In genomic region chr4:154854676-154855345, GRCm38 (mm10) we compare ENCODE assay signal across 9 mouse cellular contexts. TPM values are rescaled to one million over a fixed set of nuclear protein-coding genes. Genes with fewer than 3 reads are reported as not detected.
DNase-seq lines count a peak whose midpoint lies in the region; ATAC-seq and TF ChIP-seq lines count a peak whose summit lies in the region.
"Had no signal": no experiment of that assay in that cellular context is flagged by ENCODE, and none has a peak within 500 bp of the region (broad histone marks: within the 10 kb centered on the region; RNA-seq: fewer than 3 reads in every experiment).

No protein-coding gene starts in this region.

- H3K27ac ChIP-seq in kidney, postnatal 0 days = no peak overlapping the region
- H3K27ac ChIP-seq in hindbrain, embryonic 13.5 days = no peak overlapping the region
- H3K27ac ChIP-seq in liver, postnatal 0 days (ENCODE audit: low read depth) = no peak overlapping the region
- H3K27ac ChIP-seq in liver, embryonic 12.5 days = no peak overlapping the region

- H3K4me1 ChIP-seq in kidney, postnatal 0 days (replicated peaks; ENCODE audit: insufficient read depth, low read length) = peaks cover 4% of the 10 kb centered on the region; the same call in 1 of the 2 replicates
- peaks cover 14% of the 10 kb centered on the region for H3K4me1 ChIP-seq in hindbrain, embryonic 13.5 days (replicated peaks)
- H3K4me1 ChIP-seq in liver, postnatal 0 days (ENCODE audit: insufficient read depth) = no peaks in the 10 kb centered on the region
- H3K4me1 ChIP-seq in liver, embryonic 12.5 days = peaks cover 9% of the 10 kb centered on the region; the same call in 1 of the 2 replicates

- 0 out of 2 replicates have a peak, but pooled peaks have one; percentile 25 for ATAC-seq in kidney, postnatal 0 days (replicated peaks; ENCODE audit: low FRiP score, low read depth)
- peak; percentile 55 for ATAC-seq in common myeloid progenitor, adult 5-6 weeks (replicated peaks; ENCODE audit: low read depth, poor library complexity, severe bottlenecking)
- ATAC-seq in hindbrain, embryonic 13.5 days (ENCODE audit: low FRiP score) = no peak
- no peak for ATAC-seq in liver, postnatal 0 days
- ATAC-seq in liver, embryonic 12.5 days = no peak

- peaks cover 30% of the 10 kb centered on the region for H3K27me3 ChIP-seq in kidney, postnatal 0 days (ENCODE audit: insufficient read depth, low read length)
- H3K27me3 ChIP-seq in hindbrain, embryonic 13.5 days = peaks cover 42% of the 10 kb centered on the region
- peaks cover 44% of the 10 kb centered on the region for H3K27me3 ChIP-seq in liver, postnatal 0 days (ENCODE audit: insufficient read depth, low read length)
- peaks cover 63% of the 10 kb centered on the region for H3K27me3 ChIP-seq in liver, embryonic 12.5 days (replicated peaks)

- 52% methylated on average over 12 of the region's 12 CpGs for WGBS in kidney, postnatal 0 days
- 62% methylated on average over 12 of the region's 12 CpGs for WGBS in hindbrain, embryonic 13.5 days
- WGBS in liver, postnatal 0 days (ENCODE audit: insufficient replicate concordance) = 57% methylated on average over 12 of the region's 12 CpGs
- 46% methylated on average over 12 of the region's 12 CpGs for WGBS in liver, embryonic 12.5 days (ENCODE audit: insufficient replicate concordance)

- TF ChIP-seq EP300 in liver, postnatal 0 days (IDR thresholded peaks at IDR 0.05; ENCODE audit: low read depth) = no peak

- no peak overlapping the region for H3K4me3 ChIP-seq in kidney, postnatal 0 days (replicated peaks; ENCODE audit: low read depth, low read length)
- peak overlapping the region; percentile 51; the same call in 1 of the 2 replicates for H3K4me3 ChIP-seq in hindbrain, embryonic 13.5 days
- H3K4me3 ChIP-seq in liver, postnatal 0 days (ENCODE audit: low read depth, low read length) = no peak overlapping the region
- no peak overlapping the region for H3K4me3 ChIP-seq in liver, embryonic 12.5 days

- DNase-seq in kidney, postnatal 0 days (ENCODE audit: low spot score) = peak; percentile 51
- no peak for DNase-seq in kidney, postnatal 25 days
- DNase-seq in naive thymus-derived CD4-positive, alpha-beta T cell, adult 2 months (ENCODE audit: low read depth) = peak; percentile 32
- no peak for DNase-seq in natural killer cell, adult 2 months (ENCODE audit: low spot score in 2 of 2)
- DNase-seq in liver, postnatal 0 days = no peak

- no peaks in the 10 kb centered on the region for H3K36me3 ChIP-seq in kidney, postnatal 0 days (ENCODE audit: insufficient read depth, low read length)
- no peaks in the 10 kb centered on the region for H3K36me3 ChIP-seq in hindbrain, embryonic 13.5 days
- H3K36me3 ChIP-seq in liver, postnatal 0 days (replicated peaks; ENCODE audit: insufficient read depth, low read length) = no peaks in the 10 kb centered on the region
- H3K36me3 ChIP-seq in liver, embryonic 12.5 days = no peaks in the 10 kb centered on the region
- H3K36me3 ChIP-seq: G1E had no signal

- no peak for TF ChIP-seq CTCF in kidney, postnatal 0 days (IDR thresholded peaks at IDR 0.05; ENCODE audit: low read depth)
- TF ChIP-seq CTCF in liver, postnatal 0 days (IDR thresholded peaks at IDR 0.05; ENCODE audit: low read depth) = no peak

- no peak overlapping the region for H3K9ac ChIP-seq in kidney, postnatal 0 days (ENCODE audit: low read depth, low read length)
- H3K9ac ChIP-seq in hindbrain, embryonic 13.5 days = peak overlapping the region; percentile 84; the same call in 1 of the 2 replicates
- no peak overlapping the region for H3K9ac ChIP-seq in liver, postnatal 0 days (replicated peaks)
- H3K9ac ChIP-seq in liver, embryonic 12.5 days = no peak overlapping the region

- H3K4me2 ChIP-seq in kidney, postnatal 0 days (ENCODE audit: low read length) = no peak overlapping the region
- peak overlapping the region; percentile 81 for H3K4me2 ChIP-seq in hindbrain, embryonic 13.5 days
- no peak overlapping the region for H3K4me2 ChIP-seq in liver, postnatal 0 days (ENCODE audit: low read depth, low read length)
- H3K4me2 ChIP-seq in liver, embryonic 12.5 days = no peak overlapping the region

- no peaks in the 10 kb centered on the region; the same call in 1 of the 2 replicates for H3K9me3 ChIP-seq in kidney, postnatal 0 days (replicated peaks; ENCODE audit: low read length)
- no peaks in the 10 kb centered on the region for H3K9me3 ChIP-seq in hindbrain, embryonic 13.5 days
- H3K9me3 ChIP-seq in liver, postnatal 0 days (ENCODE audit: low read length) = no peaks in the 10 kb centered on the region
- 0 out of 2 replicates have a peak, but pooled peaks cover 3% of the 10 kb centered on the region for H3K9me3 ChIP-seq in liver, embryonic 12.5 days (replicated peaks)

RNA-seq across cellular contexts. Expression of gene Mmel1, which starts 14.6 kb away (rescaled TPM):
- not detected in 2 replicates for polyA plus RNA-seq in kidney, postnatal 0 days (2015; fragmentation: Nextera tagmentation; extraction: Ambion mirVana)
- total RNA-seq in common myeloid progenitor, adult 5-6 weeks (2017) = not detected in 2 replicates
- polyA plus RNA-seq in hindbrain, embryonic 13.5 days (2015; fragmentation: Nextera tagmentation; extraction: Ambion mirVana) = 0.13 and 0.25 TPM in 2 replicates
- polyA plus RNA-seq in liver, postnatal 0 days (2015; fragmentation: Nextera tagmentation; extraction: Ambion mirVana) = 0.80 and 0.98 TPM in 2 replicates
- polyA plus RNA-seq in liver, embryonic 12.5 days (2016; fragmentation: Nextera tagmentation; extraction: Ambion mirVana) = 1.7 and 2.5 TPM in 2 replicates

RNA-seq across cellular contexts. Expression of gene Ttc34, which starts 17.6 kb away (rescaled TPM):
- 0.30 and 0.34 TPM in 2 replicates for polyA plus RNA-seq in kidney, postnatal 0 days (2015; fragmentation: Nextera tagmentation; extraction: Ambion mirVana)
- not detected in 2 replicates for total RNA-seq in common myeloid progenitor, adult 5-6 weeks (2017)
- 0.56 and 0.57 TPM in 2 replicates for polyA plus RNA-seq in hindbrain, embryonic 13.5 days (2015; fragmentation: Nextera tagmentation; extraction: Ambion mirVana)
- polyA plus RNA-seq in liver, postnatal 0 days (2015; fragmentation: Nextera tagmentation; extraction: Ambion mirVana) = not detected in 2 replicates
- not detected in 2 replicates for polyA plus RNA-seq in liver, embryonic 12.5 days (2016; fragmentation: Nextera tagmentation; extraction: Ambion mirVana)
- polyA plus RNA-seq: G1E had no signal

RNA-seq across cellular contexts. Expression of gene Fam213b, which starts 44.1 kb away (rescaled TPM):
- polyA plus RNA-seq in kidney, postnatal 0 days (2015; fragmentation: Nextera tagmentation; extraction: Ambion mirVana) = 40.6 and 42.0 TPM in 2 replicates
- total RNA-seq in common myeloid progenitor, adult 5-6 weeks (2017) = 0.87 TPM in 1 of 2 replicates, not detected in the other
- polyA plus RNA-seq in hindbrain, embryonic 13.5 days (2015; fragmentation: Nextera tagmentation; extraction: Ambion mirVana) = 44.1 and 48.8 TPM in 2 replicates
- 5.9 and 6.5 TPM in 2 replicates for polyA plus RNA-seq in liver, postnatal 0 days (2015; fragmentation: Nextera tagmentation; extraction: Ambion mirVana)
- 10.2 and 11.3 TPM in 2 replicates for polyA plus RNA-seq in liver, embryonic 12.5 days (2016; fragmentation: Nextera tagmentation; extraction: Ambion mirVana)
- total RNA-seq: G1E had no signal
- polyA plus RNA-seq: G1E had no signal

Comparison
In these comparisons a context has a peak if more than half of its experiments do, and no peak if none do; other contexts are left out.
1. DNase-seq: peak in kidney, postnatal 0 days (single experiment) and naive thymus-derived CD4-positive, alpha-beta T cell, adult 2 months (single experiment); none in kidney, postnatal 25 days (0 of 2), natural killer cell, adult 2 months (0 of 2) and liver, postnatal 0 days (single experiment).
2. ATAC-seq: peak in kidney, postnatal 0 days (single experiment) and common myeloid progenitor, adult 5-6 weeks (single experiment); none in hindbrain, embryonic 13.5 days (single experiment), liver, postnatal 0 days (single experiment) and liver, embryonic 12.5 days (single experiment).